In genomic region chr7:51540736-51541135, GRCm38 (mm10) we compare ENCODE assay signal across 8 mouse cellular contexts. TPM values are rescaled to one million over a fixed set of nuclear protein-coding genes. Genes with fewer than 3 reads are reported as not detected.
DNase-seq lines count a peak whose midpoint lies in the region; ATAC-seq and TF ChIP-seq lines count a peak whose summit lies in the region.
"Had no signal": no experiment of that assay in that cellular context is flagged by ENCODE, and none has a peak within 500 bp of the region (broad histone marks: within the 10 kb centered on the region; RNA-seq: fewer than 3 reads in every experiment).

No protein-coding gene starts in this region.

- no peaks in the 10 kb centered on the region for H3K4me1 ChIP-seq in cerebellum, adult 2 months (ENCODE audit: control insufficient read depth, insufficient read depth, low read length)
- no peaks in the 10 kb centered on the region for H3K4me1 ChIP-seq in kidney, postnatal 0 days (replicated peaks; ENCODE audit: insufficient read depth, low read length)

- H3K4me3 ChIP-seq in layer of hippocampus, adult 2 months, result no peak overlapping the region
- H3K4me3 ChIP-seq in cerebellum, adult 2 months (replicated peaks; ENCODE audit: insufficient read depth, low read depth, low read length), result no peak overlapping the region
- H3K4me3 ChIP-seq in kidney, postnatal 0 days (replicated peaks; ENCODE audit: low read depth, low read length), result no peak overlapping the region

- H3K36me3 ChIP-seq in kidney, postnatal 0 days (ENCODE audit: insufficient read depth, low read length), result no peaks in the 10 kb centered on the region

- no peak overlapping the region for H3K4me2 ChIP-seq in kidney, postnatal 0 days (ENCODE audit: low read length)

- H3K9ac ChIP-seq in kidney, postnatal 0 days (ENCODE audit: low read depth, low read length), result no peak overlapping the region

- no peak for TF ChIP-seq POLR2A in cerebellum, adult 2 months (IDR thresholded peaks at IDR 0.05; ENCODE audit: borderline replicate concordance, insufficient read depth, low read length)

- ATAC-seq in kidney, postnatal 0 days (replicated peaks; ENCODE audit: low FRiP score, low read depth), result no peak

- no peak for DNase-seq in layer of hippocampus, adult 2 months (ENCODE audit: low spot score in 2 of 2)
- no peak for DNase-seq in layer of hippocampus, postnatal 14 days (ENCODE audit: low spot score in 2 of 2)
- peak; percentile 55 for DNase-seq in NIH3T3 (ENCODE audit: low read depth)
- peak; percentile 22 to 28 for DNase-seq in cerebellum, adult 2 months
- DNase-seq in kidney, postnatal 0 days (ENCODE audit: low spot score), result peak; percentile 2
- DNase-seq in frontal cortex, postnatal 14 days (ENCODE audit: low spot score in 2 of 2), result no peak
- no peak for DNase-seq in layer of hippocampus, adult 18-20 months (ENCODE audit: low spot score in 2 of 2)

- H3K27me3 ChIP-seq in cerebellum, adult 2 months (ENCODE audit: control insufficient read depth, insufficient read depth, low read length), result no peaks in the 10 kb centered on the region
- no peaks in the 10 kb centered on the region for H3K27me3 ChIP-seq in kidney, postnatal 0 days (ENCODE audit: insufficient read depth, low read length)

- H3K9me3 ChIP-seq in kidney, postnatal 0 days (replicated peaks; ENCODE audit: low read length), result no peaks in the 10 kb centered on the region

- peak; percentile 63 for TF ChIP-seq CTCF in layer of hippocampus, adult 2 months (conservative IDR thresholded peaks at IDR 0.05)
- TF ChIP-seq CTCF in cerebellum, adult 2 months (IDR thresholded peaks at IDR 0.05; ENCODE audit: borderline replicate concordance, insufficient read depth, low read depth, low read length), result peak; percentile 53
- TF ChIP-seq CTCF in kidney, postnatal 0 days (IDR thresholded peaks at IDR 0.05; ENCODE audit: low read depth), result peak; percentile 59

- no peak overlapping the region for H3K27ac ChIP-seq in layer of hippocampus, adult 2 months
- no peak overlapping the region for H3K27ac ChIP-seq in cerebellum, adult 2 months (ENCODE audit: insufficient read depth, low read length)
- H3K27ac ChIP-seq in kidney, postnatal 0 days, result no peak overlapping the region

- 71% methylated on average over 6 of the region's 6 CpGs for WGBS in cerebellum, adult 2 months
- WGBS in kidney, postnatal 0 days, result 69% methylated on average over 6 of the region's 6 CpGs

RNA-seq across cellular contexts. Expression of gene Ano5, which starts 29.9 kb away (rescaled TPM):
- total RNA-seq in layer of hippocampus, adult 2 months (2021), result 1 to 10 TPM; 1.2 to 1.4 TPM
- total RNA-seq in layer of hippocampus, postnatal 14 days (2021), result 1 to 10 TPM; 1.8 TPM
- 0.95 and 1.0 TPM in 2 replicates for polyA plus RNA-seq in cerebellum, adult 2 months (2012; rRNA removed)
- polyA plus RNA-seq in kidney, postnatal 0 days (2015; fragmentation: Nextera tagmentation; extraction: Ambion mirVana), result 2.3 and 2.4 TPM in 2 replicates
- 1 to 10 TPM in 1 of 2 experiments, under 1 TPM in 1; 0.89 to 1.2 TPM for total RNA-seq in layer of hippocampus, adult 18-20 months (2021)
- total RNA-seq: neutrophil, adult 5-6 weeks had no signal

Comparison
In these comparisons a context has a peak if more than half of its experiments do, and no peak if none do; other contexts are left out.
1. DNase-seq: peak in NIH3T3 (single experiment), cerebellum, adult 2 months (2 of 2) and kidney, postnatal 0 days (single experiment); none in layer of hippocampus, adult 2 months (0 of 2), layer of hippocampus, postnatal 14 days (0 of 2), frontal cortex, postnatal 14 days (0 of 2) and layer of hippocampus, adult 18-20 months (0 of 2).
2. Peak in every context shown above with its lines, with median percentiles within 50 percentile points of each other: CTCF ChIP-seq.